Mouse (Mus musculus): ENCODE results near the gene Gatd1.

Gatd1 gene

GRCm38 (mm10) chr7:141442199-141442598 lies 28.3 kb upstream of the Gatd1 start:
- no peak for DNase-seq (ENCODE audit: low spot score)

- no peak for DNase-seq (ENCODE audit: low spot score)
Observed at GRCm38 (mm10) chr7:141441460-141441859, 27.5 kb upstream of the Gatd1 start.

- DNase-seq (ENCODE audit: low spot score): peak; percentile 64
Observed at GRCm38 (mm10) chr7:141440613-141441012, 26.7 kb upstream of the Gatd1 start.

- DNase-seq (ENCODE audit: low spot score): no peak
Observed at GRCm38 (mm10) chr7:141439811-141440210, 25.9 kb upstream of the Gatd1 start.

GRCm38 (mm10) chr7:141439140-141439679 lies 25.3 kb upstream of the Gatd1 start:
- DNase-seq (ENCODE audit: low spot score): no peak

- no peak for DNase-seq (ENCODE audit: low spot score)
Observed at GRCm38 (mm10) chr7:141438201-141438968, 24.4 kb upstream of the Gatd1 start.

- peak; percentile 80 for DNase-seq (ENCODE audit: low spot score)
Observed at GRCm38 (mm10) chr7:141437178-141438120, 23.5 kb upstream of the Gatd1 start, which contains the start of gene Slc25a22. Gene Slc25a22, minus strand, starts transcription at chr7:141437892.

- no peak for DNase-seq (ENCODE audit: low spot score)
Observed at GRCm38 (mm10) chr7:141436523-141436892, 22.6 kb upstream of the Gatd1 start.

GRCm38 (mm10) chr7:141435856-141436522 lies 22.1 kb upstream of the Gatd1 start:
- no peak for DNase-seq (ENCODE audit: low spot score)

GRCm38 (mm10) chr7:141435129-141435855 lies 21.4 kb upstream of the Gatd1 start:
- peak; percentile 64 for DNase-seq (ENCODE audit: low spot score)

GRCm38 (mm10) chr7:141434464-141434863 lies 20.5 kb upstream of the Gatd1 start:
- DNase-seq (ENCODE audit: low spot score): no peak

GRCm38 (mm10) chr7:141433517-141434400 lies 19.8 kb upstream of the Gatd1 start:
- DNase-seq (ENCODE audit: low spot score): no peak

- peak; percentile 64 for DNase-seq (ENCODE audit: low spot score)
Observed at GRCm38 (mm10) chr7:141432741-141433516, 19.0 kb upstream of the Gatd1 start.

- DNase-seq (ENCODE audit: low spot score): peak; percentile 45
Observed at GRCm38 (mm10) chr7:141432186-141432611, 18.3 kb upstream of the Gatd1 start.

GRCm38 (mm10) chr7:141431434-141432185 lies 17.7 kb upstream of the Gatd1 start:
- no peak for DNase-seq (ENCODE audit: low spot score)

GRCm38 (mm10) chr7:141430585-141431240 lies 16.8 kb upstream of the Gatd1 start:
- no peak for DNase-seq (ENCODE audit: low spot score)

- DNase-seq (ENCODE audit: low spot score): no peak
Observed at GRCm38 (mm10) chr7:141429840-141430584, 16.1 kb upstream of the Gatd1 start.

Measured in urinary bladder, postnatal 14 days (tissue).